Mouse (Mus musculus) liver, adult 2 months (tissue): ENCODE data around the gene Arxes1.
"Not testable (repeated sequence)": the region's sequence is repeated elsewhere in the genome, so short reads cannot be mapped to it uniquely, and the experiment has no call there.

Experiments used
- CTCF ChIP-seq: fragments of 200-500 bp; IDR thresholded peaks from 2 replicates; pipeline ENCODE4 v1.5.1; 2011; ENCODE audit warnings: low read depth, low read length, control low read depth
- POLR2A ChIP-seq: fragments of 200-500 bp; IDR thresholded peaks from 2 replicates; pipeline ENCODE4 v1.6.1; 2011; ENCODE audit warnings: low read length, control low read depth; ENCODE audit not compliant: insufficient read depth; ENCODE audit errors: extremely low read depth

GRCm38 (mm10) chrX:136068020-136068419 lies 34.9 kb downstream of the Arxes1 start, which contains the start of gene Bex2:
- TF ChIP-seq POLR2A, CTCF: not testable (repeated sequence)
